Mouse (Mus musculus) brain, embryonic 14.5 days (tissue): ENCODE data around the gene Pla2g12a.

Experiments used
- CTCF ChIP-seq: fragments of 200-500 bp; IDR thresholded peaks from 2 replicates; pipeline ENCODE4 v1.5.1; 2012; ENCODE audit warnings: inconsistent platforms, mild to moderate bottlenecking, moderate library complexity, borderline replicate concordance; ENCODE audit not compliant: insufficient read depth, insufficient read length; ENCODE audit errors: extremely low read depth
- POLR2A ChIP-seq: fragments of 200-500 bp; IDR thresholded peaks from 2 replicates; pipeline ENCODE4 v1.6.1; 2012; ENCODE audit warnings: mild to moderate bottlenecking, inconsistent platforms, borderline replicate concordance; ENCODE audit not compliant: poor library complexity, insufficient read depth, insufficient read length, severe bottlenecking; ENCODE audit errors: extremely low read depth

DNA sequence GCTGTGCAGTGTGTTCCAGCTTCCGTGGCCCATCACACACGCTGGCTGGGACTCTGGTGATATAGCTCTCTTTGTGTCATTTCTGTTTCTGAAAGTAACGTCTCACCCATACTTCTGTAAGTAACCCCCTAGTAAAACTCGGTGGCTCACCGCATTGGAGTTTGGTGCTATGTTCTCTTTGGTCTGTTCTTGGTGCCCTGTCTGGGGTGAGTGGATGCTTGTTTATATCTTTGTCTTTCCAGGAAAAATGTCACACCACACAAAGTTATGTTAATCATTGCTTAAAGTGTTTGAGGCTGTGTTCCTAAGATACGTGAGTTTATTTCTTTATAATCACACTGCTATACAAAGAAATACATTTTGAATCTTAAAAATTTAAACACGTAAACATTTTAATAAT, 31.6 kb upstream of the Pla2g12a start:
- TF ChIP-seq POLR2A (no peak), CTCF (no peak)
